Comparison of ENCODE assay signal across 18 mouse cellular contexts in genomic region chr3:55540406-55541140, GRCm38 (mm10).
DNase-seq lines count a peak whose midpoint lies in the region; ATAC-seq lines count a peak whose summit lies in the region.
"Had no signal": no experiment of that assay in that cellular context is flagged by ENCODE, and none has a peak within 500 bp of the region (broad histone marks: within the 10 kb centered on the region; RNA-seq: fewer than 3 reads in every experiment).

No protein-coding gene starts in this region.

- intact Hi-C loops in heart, postnatal 14 days (cut with DNase I) = no loop called here

- no peak for ATAC-seq in hindbrain, embryonic 13.5 days (ENCODE audit: low FRiP score)
- no peak for ATAC-seq in hindbrain, embryonic 12.5 days (ENCODE audit: low FRiP score)
- ATAC-seq in neural tube, embryonic 15.5 days (ENCODE audit: low FRiP score) = no peak
- ATAC-seq: lung, postnatal 0 days had no signal

- DNase-seq in neural tube, embryonic 10.5 days (ENCODE audit: extremely low spot score, low spot score) = peak; percentile 11
- peak; percentile 75 to 86 for DNase-seq in cerebellum, postnatal 25 days
- no peak for DNase-seq in heart, postnatal 14 days
- no peak for DNase-seq in thymus, adult 18-20 months
- DNase-seq: kidney, adult 11 months; kidney, postnatal 36 days; thymus, postnatal 36 days had no signal

- no peak overlapping the region for H3K9ac ChIP-seq in hindbrain, embryonic 13.5 days
- H3K9ac ChIP-seq in hindbrain, embryonic 12.5 days = no peak overlapping the region
- H3K9ac ChIP-seq in neural tube, embryonic 15.5 days (replicated peaks) = no peak overlapping the region
- H3K9ac ChIP-seq: embryonic facial prominence, embryonic 15.5 days; forebrain, embryonic 12.5 days; limb, embryonic 12.5 days; liver, embryonic 14.5 days had no signal

- no peak overlapping the region for H3K4me2 ChIP-seq in hindbrain, embryonic 13.5 days
- H3K4me2 ChIP-seq in hindbrain, embryonic 12.5 days (replicated peaks) = no peak overlapping the region
- H3K4me2 ChIP-seq in neural tube, embryonic 15.5 days = no peak overlapping the region
- H3K4me2 ChIP-seq: embryonic facial prominence, embryonic 15.5 days; forebrain, embryonic 12.5 days; limb, embryonic 12.5 days had no signal

- H3K9me3 ChIP-seq in hindbrain, embryonic 13.5 days = no peaks in the 10 kb centered on the region
- H3K9me3 ChIP-seq in hindbrain, embryonic 12.5 days (replicated peaks) = no peaks in the 10 kb centered on the region
- no peaks in the 10 kb centered on the region for H3K9me3 ChIP-seq in neural tube, embryonic 15.5 days (replicated peaks)
- H3K9me3 ChIP-seq: embryonic facial prominence, embryonic 15.5 days; forebrain, embryonic 12.5 days; limb, embryonic 12.5 days; megakaryocyte, embryonic 14.5 days had no signal

- 88% methylated on average over 6 of the region's 6 CpGs for WGBS in hindbrain, embryonic 13.5 days
- 87% methylated on average over 6 of the region's 6 CpGs for WGBS in hindbrain, embryonic 12.5 days
- 85% methylated on average over 6 of the region's 6 CpGs for WGBS in neural tube, embryonic 15.5 days

- H3K36me3 ChIP-seq in hindbrain, embryonic 13.5 days = no peaks in the 10 kb centered on the region
- no peaks in the 10 kb centered on the region for H3K36me3 ChIP-seq in hindbrain, embryonic 12.5 days
- H3K36me3 ChIP-seq in neural tube, embryonic 15.5 days = no peaks in the 10 kb centered on the region
- H3K36me3 ChIP-seq: embryonic facial prominence, embryonic 15.5 days; forebrain, embryonic 12.5 days; limb, embryonic 12.5 days had no signal

- H3K4me1 ChIP-seq in hindbrain, embryonic 13.5 days (replicated peaks) = peaks cover 59% of the 10 kb centered on the region
- H3K4me1 ChIP-seq in hindbrain, embryonic 12.5 days = peaks cover 45% of the 10 kb centered on the region
- peaks cover 40% of the 10 kb centered on the region for H3K4me1 ChIP-seq in neural tube, embryonic 15.5 days
- H3K4me1 ChIP-seq: megakaryocyte, embryonic 14.5 days had no signal

- peak overlapping the region; percentile 87; the same call in 1 of the 2 replicates for H3K27ac ChIP-seq in hindbrain, embryonic 13.5 days
- no peak overlapping the region for H3K27ac ChIP-seq in hindbrain, embryonic 12.5 days
- no peak overlapping the region for H3K27ac ChIP-seq in neural tube, embryonic 15.5 days (replicated peaks)
- H3K27ac ChIP-seq: embryonic facial prominence, embryonic 15.5 days; forebrain, embryonic 12.5 days; gastrocnemius, adult 2 months; heart, adult 2 months; liver, embryonic 14.5 days had no signal

- no peaks in the 10 kb centered on the region for H3K27me3 ChIP-seq in hindbrain, embryonic 13.5 days
- H3K27me3 ChIP-seq in hindbrain, embryonic 12.5 days = no peaks in the 10 kb centered on the region
- H3K27me3 ChIP-seq in neural tube, embryonic 15.5 days (replicated peaks) = no peaks in the 10 kb centered on the region
- H3K27me3 ChIP-seq: embryonic facial prominence, embryonic 15.5 days had no signal

- no peak overlapping the region for H3K4me3 ChIP-seq in hindbrain, embryonic 13.5 days
- no peak overlapping the region for H3K4me3 ChIP-seq in hindbrain, embryonic 12.5 days
- no peak overlapping the region for H3K4me3 ChIP-seq in neural tube, embryonic 15.5 days (replicated peaks)
- H3K4me3 ChIP-seq: embryonic facial prominence, embryonic 15.5 days; forebrain, embryonic 12.5 days; heart, adult 2 months; limb, embryonic 12.5 days; megakaryocyte, embryonic 14.5 days had no signal

Comparison
In these comparisons a context has a peak if more than half of its experiments do, and no peak if none do; other contexts are left out.
1. DNase-seq: peak in neural tube, embryonic 10.5 days (single experiment) and cerebellum, postnatal 25 days (2 of 2); none in heart, postnatal 14 days (0 of 2) and thymus, adult 18-20 months (0 of 2).